Mouse (Mus musculus): Measurements from ENCODE around the gene Spred3.
"Not testable (repeated sequence)": the region's sequence is repeated elsewhere in the genome, so short reads cannot be mapped to it uniquely, and the experiment has no call there.

The Spred3 gene

DNA sequence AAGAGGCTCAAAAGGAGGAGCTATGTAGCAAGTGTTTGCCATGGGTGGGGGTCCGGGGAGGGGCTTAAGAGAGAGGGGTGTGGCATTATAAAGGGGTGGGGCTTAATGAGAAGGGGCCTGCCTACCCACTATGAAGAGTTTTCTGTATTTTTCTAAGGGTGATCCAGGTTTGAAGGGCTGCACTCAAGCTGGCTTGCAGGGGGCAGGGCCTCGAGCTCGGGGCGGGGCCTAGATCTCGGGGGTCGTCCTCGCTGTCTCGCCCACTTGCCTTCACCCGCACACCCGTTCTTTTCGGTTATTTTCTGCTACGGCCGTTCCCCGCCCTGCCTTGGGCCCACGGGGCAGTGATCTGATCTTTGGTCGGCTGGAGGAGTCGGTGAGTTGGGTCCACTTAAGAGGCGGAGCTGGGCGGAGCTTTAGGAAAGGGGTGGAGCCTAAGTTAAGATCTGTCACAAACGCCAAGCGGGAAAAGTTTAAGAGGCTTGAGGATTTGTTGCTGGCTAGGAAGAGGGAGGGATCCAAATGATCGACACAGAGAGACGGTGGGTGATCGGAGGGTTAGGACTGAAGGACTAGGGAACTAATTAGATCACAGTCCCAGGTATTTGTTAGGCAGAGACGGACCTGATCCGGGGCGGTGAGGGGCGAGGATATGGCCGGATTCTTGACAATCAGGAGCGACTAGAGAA is at the start of gene Spred3, which contains the start of gene Ggn:
Spred3 (minus strand) TSS at position 346 of the 689 bp plus-strand sequence.
Ggn (plus strand) TSS at position 145 of the 689 bp plus-strand sequence.
- DNase-seq (ENCODE audit: low spot score) = peak; percentile 71

DNA sequence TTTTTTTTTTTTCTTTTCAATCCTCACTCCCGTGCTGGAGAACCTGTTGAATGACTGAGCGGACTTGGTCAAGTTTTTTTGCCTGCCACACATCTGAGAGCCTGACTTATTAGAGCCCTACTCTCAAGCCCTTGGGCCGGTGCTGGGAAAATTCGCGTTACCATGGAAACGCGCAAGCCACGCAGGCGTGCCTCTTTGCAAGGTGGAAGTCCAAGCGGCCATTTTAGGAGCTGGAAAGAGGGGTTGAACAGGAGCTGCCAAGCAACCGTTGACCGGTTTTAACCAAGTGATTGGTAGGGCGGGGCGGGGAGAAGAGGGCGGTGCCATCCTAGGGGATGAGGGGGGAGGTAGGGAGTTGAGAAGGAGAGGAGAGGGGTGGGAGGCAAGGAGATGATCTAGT is 44.6 kb upstream of the Spred3 start:
- DNase-seq (ENCODE audit: low spot score) = peak; percentile 84

DNA sequence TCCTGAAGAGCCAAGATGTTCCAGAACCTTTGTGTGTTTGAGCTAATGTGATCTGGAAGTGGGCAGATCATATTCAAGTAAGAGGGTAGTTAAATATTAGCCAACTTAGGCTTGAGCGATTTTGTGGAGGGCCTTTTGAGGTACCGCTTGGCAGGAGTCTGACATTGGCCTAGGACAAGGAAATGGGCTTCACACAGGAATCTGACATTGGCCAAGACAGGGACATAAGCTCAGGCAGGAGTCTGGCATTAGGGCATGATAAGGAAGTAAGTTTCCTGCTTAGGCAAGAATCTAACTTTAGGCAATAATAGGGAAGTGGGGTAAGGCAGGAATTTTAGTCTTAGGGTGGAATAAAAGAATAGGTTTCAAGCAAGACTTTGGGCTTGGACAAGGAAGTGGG is 44.0 kb upstream of the Spred3 start:
- DNase-seq (ENCODE audit: low spot score) = no peak

DNA sequence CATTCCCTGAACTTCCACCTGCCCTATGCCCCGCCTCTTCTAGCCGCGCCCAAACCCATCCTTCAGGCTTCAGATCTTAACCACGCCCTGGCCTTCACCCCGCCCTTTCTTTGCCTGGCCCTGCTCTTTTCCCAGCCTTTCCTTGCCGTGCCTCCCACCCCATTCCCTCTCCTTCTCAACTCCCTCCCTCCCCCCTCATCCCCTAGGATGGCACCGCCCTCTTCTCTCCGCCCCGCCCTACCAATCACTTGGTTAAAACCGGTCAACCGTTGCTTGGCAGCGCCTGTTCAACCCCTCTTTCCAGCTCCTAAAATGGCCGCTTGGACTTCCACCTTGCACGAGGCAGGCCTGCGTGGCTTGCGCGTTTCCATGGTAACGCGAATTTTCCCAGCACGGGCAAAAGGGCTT is 43.5 kb upstream of the Spred3 start, which contains the start of gene Catsperg1:
Catsperg1 (minus strand) TSS at position 361 of the 408 bp plus-strand sequence.
- peak; percentile 89 for DNase-seq (ENCODE audit: low spot score)

DNA sequence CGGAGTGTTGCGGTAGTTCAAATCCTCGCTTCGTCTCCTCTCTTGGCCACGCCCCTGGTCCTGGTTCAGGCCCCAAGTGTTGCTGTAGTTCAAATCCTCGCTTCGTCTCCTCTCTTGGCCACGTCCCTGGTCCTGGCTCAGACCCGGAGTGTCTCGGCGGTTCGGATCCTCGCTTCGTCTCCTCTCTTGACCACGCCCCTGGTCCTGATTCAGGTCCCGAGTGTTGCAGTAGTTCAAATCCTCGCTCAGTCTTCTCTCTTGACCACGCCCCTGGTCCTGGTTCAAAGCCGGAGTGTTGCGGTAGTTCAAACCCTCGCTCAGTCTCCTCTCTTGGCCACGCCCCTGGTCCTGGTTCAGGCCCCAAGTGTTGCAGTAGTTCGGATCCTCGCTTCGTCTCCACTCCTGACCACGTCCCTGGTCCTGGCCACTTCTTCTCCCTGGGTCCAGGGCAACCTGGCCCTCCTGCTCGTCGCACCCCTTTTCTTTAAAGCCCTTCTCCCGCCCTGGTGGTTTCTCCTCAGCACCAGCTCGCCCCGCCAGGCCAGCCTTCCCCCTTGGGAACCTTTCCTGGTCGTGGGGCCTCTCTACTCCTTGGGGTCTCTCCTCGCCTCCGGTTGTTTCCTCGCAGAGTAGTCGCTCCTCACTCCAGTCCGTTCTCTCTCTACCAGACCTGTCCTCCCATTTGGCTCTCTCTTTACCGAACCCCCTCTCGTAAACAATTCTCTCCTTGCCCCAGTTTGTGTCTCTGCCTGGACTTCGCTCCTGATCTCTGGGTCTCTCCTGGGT is 42.8 kb upstream of the Spred3 start:
- not testable (repeated sequence) for DNase-seq (ENCODE audit: low spot score)

DNA sequence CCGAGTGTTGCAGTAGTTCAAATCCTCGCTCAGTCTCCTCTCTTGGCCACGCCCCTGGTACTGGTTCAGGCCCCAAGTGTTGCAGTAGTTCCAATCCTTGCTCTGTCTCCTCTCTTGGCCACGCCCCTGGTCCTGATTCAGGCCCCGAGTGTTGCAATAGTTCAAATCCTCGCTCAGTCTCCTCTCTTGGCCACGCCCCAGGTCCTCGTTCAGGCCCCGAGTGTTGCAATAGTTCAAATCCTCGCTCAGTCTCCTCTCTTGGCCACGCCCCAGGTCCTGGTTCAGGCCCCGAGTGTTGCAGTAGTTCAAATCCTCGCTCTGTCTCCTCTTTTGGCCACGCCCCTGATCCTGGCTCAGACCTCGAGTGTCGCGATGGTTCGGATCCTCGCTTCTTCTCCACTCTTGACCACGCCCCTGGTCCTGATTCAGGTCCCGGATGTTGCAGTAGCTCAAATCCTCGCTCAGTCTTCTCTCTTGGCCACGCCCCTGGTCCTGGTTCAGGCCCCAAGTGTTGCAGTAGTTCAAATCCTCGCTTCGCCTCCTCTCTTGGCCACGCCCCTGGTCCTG is 42.1 kb upstream of the Spred3 start:
- DNase-seq (ENCODE audit: low spot score) = peak; percentile 88

DNA sequence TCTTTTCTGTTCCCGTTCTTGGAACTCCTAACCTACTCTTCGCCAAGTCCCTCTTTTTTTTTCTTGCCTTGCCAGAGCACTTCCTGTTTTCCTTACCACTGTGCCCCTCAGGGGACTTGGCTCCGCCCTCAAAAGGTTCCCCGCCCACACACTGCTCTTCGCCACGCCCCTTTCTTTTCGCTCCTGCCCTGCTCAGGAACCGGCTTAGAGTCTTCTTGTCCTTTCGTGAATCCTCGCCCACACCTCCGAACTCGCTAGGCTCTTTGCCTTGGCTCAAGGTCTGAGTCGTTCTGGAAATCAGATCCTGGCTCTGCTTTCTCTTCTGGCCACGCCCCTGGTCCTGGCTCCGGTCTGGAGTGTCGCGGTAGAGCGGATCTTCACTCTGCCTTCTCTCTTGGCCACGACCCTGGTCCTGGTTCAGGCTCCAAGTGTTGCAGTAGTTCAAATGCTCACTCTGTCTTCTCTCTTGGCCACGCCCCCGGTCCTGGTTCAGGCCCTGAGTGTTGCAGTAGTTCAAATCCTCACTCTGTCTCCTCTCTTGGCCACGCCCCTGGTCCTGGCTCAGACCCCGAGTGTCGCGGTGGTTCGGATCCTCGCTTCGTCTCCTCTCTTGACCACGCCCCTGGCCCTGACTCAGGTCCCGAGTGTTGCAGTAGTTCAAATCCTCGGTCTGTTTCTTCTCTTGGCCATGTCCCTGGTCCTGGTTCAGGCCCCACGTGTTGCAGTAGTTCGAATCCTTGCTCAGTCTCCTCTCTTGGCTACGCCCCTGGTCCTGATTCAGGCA is 41.4 kb upstream of the Spred3 start:
- DNase-seq (ENCODE audit: low spot score) = peak; percentile 91

DNA sequence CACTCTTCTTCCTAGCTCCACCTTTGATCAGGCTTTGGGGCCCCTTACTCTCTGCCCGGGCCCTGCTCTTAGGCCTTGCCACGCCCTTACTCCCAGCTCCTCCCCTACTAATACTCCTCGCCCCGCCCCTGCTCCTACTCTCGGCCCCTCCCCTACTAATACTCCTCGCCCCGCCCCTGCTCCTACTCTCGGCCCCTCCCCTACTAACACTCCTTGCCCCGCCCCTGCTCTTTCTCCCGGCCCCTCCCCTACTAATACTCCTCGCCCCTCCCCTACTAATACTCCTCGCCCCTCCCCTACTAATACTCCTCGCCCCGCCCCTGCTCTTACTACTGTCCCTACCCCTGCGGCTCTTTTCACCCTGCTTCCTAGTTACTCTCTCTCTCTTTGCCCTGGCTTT is 40.8 kb upstream of the Spred3 start:
- DNase-seq (ENCODE audit: low spot score) = peak; percentile 79

DNA sequence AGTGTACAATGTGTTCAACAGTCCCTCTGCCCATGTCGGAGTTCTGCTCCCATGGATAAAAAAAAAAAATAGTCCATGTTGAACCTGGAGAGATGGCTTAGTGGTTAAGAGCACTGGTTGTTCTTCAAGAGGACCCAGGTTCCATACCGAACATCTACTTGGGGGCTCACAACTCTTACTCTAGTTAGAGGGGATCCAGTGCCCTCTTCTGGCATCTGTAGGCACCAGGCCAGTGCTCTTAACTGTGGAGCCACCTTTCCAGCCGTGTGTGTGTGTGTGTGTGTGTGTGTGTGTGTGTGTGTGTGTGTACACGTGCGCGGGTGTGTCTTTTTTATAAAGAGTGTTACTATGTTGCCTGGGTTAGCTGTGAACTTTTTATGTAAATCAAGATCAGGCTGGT is 32.4 kb upstream of the Spred3 start:
- DNase-seq (ENCODE audit: low spot score) = no peak

DNA sequence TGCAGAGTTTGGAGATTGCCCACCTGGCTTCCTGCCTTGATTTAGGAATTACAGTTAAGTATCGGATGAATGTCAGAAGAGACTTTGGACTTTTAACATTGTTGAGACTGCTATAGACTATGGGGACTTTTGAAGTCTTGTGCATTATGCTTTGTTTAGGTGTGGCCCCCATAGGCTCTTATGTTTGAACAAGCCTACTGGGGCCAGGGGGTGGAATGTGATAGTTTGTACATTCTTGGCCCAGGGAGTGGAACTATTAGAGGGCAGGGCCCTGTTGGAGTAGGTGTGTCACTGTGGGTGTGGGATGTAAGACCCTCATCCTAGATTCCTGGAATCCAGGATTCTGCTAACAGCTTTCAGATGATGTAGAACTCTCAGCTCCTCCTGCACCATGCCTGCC is 24.0 kb upstream of the Spred3 start:
- not testable (repeated sequence) for DNase-seq (ENCODE audit: low spot score)

DNA sequence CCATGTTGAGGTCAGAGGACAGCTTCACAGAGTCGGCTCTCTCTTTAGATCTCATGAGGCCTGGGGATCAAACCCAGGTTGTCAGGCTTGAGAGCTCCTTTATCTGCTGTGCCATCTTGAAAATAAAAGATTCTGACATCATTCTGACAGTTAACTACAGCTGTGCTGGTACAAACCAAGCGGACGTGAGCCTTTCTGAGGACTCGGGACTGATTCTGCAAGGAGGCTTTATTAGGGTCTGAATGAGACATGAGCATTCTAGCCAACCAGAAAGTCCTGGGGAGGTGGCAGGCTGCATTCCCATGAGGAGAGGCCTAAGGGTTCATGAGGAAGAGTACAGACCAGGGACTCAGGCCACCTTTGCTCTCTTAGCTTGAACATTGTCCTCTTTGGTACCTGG is 11.1 kb upstream of the Spred3 start:
- not testable (repeated sequence) for DNase-seq (ENCODE audit: low spot score)

DNA sequence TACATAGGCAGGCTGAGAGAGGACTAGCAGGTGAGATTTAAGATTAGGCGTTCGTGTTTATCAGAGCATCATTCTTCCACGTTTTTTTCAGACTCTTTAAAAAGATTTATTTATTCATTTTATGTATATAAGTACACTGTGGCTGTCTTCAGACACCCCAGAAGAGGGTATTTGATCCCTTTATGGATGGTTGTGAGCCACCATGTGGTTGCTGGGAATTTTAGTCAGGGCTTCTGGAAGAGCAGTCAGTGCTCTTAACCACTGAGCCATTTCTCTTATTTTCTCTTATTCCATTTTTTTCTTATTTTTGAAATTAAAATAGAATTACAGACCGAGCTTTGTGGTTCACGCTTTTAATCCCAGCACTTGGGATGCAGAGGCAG is 10.6 kb upstream of the Spred3 start:
- DNase-seq (ENCODE audit: low spot score) = no peak

DNA sequence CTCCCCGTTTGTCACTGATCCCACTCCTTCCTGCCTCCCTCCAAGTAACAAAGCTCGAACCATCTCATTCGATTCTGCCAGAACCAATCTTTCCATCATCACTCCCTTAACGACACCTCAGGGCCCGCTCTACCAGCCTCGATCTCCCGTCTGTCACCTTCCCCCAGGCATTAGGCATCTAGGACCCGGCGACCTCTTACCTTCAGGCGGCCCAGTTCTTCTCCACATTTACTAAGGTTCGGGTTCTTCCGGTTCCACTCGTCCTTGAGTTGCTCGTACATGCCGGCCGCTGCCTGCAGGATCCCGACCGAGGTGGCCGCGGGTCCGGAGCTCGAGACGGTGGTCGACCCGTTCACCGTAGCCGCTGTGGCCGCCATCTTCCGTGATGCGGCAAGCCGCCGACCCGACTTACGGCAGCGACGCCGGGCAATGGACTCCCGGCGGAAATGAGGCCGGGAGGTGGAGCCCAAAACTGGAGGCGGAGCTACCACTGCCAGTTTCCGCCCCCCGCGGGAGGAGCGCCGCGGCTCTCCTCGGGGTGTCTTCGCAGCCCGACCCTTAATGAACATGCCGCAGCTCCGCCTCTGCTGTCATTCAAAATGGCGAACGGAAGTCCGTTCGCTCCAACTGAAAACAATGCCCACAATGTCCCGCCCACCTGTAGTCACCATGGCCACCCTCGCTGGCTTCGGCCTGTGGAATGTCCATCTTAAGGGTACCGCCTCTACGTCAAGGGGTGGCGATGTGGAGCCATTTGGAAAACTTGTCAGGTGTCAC is 10.1 kb upstream of the Spred3 start, which contains the start of gene Psmd8:
Psmd8 (minus strand) TSS at position 625 of the 777 bp plus-strand sequence.
- DNase-seq (ENCODE audit: low spot score) = peak; percentile 96

DNA sequence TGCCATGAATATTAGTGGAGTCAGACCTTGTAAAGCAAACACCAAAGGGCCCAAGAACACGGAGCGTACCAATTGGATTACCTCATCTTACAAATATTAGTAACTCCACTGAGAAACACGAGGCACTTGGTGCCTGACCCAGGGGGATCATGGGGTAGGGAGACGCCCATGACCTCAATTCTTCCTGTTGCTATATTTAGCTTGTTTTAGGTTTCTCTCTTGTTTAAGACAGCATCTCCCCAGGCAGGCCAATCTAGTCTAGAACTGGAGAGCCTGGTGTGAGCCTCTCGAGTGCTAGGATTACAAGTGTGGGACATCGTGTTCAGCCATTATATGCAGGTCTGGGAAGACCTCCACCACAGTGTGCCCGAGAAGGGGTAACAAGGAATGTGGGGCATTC is 9.1 kb upstream of the Spred3 start:
- no peak for DNase-seq (ENCODE audit: low spot score)

DNA sequence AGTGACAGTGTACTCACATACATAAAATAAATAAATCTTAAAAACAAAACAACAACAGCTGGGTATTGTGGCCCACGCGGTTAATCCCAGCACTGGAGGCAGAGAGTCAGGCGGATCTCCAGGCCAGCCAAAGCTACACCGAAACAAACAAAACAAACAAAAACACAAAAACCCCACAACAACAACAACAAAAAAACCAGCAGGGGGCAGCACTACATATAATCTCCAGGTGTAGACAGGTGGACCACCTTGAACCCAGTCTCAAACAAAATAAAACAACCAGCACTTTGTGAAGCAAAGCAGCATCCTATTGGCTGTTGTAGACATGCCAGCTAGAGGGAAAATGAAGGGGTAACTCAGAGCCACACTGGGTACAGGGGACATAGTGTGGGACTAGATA is 7.9 kb upstream of the Spred3 start:
- DNase-seq (ENCODE audit: low spot score) = no peak

DNA sequence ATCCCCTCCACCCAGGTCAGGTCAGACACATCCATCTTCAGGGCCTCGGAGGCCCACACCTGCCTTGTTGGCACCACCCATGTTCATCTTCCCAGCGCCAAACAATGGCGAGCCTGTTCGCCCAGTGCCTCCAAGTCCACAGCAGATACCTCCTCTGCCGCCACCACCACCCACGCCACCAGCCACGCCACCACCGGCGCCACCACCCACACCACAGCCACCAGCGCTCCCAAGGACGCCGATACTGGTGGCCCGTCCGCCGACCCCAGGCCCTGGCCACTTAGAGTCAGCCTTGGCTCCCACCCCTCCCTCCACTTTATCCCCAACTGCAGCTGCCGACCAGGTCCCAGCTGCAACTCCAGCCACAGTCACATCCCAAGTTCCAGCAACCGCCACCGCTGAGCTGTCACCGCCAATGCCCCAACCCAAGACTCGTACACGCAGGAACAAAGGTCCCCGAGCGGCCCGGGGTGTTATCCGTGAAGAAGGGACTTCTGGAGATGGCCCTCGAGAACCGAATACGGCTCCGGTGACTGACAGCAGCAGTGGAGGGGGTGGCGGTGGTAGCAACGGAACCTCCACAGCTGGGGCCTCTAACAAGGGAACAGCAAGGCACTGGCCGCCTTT is 2.3 kb upstream of the Spred3 start:
- DNase-seq (ENCODE audit: low spot score) = no peak

DNA sequence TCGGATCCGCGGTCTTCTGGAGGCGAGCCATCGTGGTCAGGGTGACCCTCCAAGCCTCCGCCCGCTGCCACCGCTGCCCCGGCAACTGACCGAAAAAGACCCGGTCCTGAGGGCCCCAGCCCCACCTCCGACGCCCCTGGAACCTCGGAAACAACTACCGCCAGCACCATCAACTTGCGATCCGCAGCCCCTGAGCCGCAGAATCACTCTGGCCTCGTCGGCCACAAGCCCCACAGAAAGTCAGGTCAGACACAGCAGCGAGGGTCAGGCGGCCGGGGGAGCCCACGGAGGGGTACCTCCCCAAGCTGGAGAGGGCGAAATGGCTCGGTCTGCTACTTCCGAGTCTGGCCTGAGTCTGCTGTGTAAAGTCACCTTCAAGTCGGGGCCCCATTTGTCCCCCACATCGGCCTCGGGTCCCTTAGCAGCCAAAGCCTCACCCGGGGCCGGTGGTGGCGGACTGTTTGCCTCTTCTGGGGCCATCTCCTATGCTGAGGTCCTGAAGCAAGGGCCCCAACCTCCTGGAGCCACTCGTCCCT is 1.4 kb upstream of the Spred3 start:
- no peak for DNase-seq (ENCODE audit: low spot score)

DNA sequence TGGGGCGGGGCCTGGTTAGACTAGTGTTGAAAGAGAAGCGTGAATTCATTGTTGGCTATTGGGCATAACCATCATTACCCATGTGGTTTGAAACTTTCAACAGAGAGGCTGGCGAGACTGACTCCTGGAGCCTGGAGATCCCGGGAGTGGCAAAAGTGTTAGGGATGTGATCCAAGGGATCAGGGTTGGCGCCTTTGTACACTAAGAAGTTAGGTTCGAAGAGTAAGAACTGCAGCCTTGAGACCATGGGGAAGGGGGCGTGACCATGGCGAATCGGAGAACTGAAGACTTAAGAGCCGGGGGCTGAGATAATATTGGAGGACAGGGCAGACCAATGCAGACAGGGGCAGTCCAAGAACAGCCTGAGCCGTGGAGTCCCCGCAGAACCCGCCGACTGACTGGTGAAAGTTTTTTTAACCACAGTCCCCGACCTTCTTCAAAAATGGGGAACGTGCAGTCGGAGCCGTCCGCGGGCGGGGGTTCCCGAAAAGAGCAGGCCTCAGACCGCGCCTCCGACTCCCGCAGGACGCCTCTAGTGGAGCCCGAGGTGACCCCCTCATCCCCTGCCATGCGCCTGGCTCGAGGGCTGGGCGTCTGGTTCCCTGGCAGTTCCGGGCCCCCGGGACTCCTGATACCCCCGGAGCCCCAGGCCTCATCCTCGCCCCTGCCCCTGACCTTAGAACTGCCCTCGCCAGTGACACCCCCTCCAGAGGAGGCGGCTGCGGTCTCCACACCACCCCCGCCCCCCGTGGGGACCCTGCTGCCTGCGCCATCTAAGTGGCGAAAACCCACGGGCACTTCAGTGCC is 747 bp upstream of the Spred3 start:
- no peak for DNase-seq (ENCODE audit: low spot score)

DNA sequence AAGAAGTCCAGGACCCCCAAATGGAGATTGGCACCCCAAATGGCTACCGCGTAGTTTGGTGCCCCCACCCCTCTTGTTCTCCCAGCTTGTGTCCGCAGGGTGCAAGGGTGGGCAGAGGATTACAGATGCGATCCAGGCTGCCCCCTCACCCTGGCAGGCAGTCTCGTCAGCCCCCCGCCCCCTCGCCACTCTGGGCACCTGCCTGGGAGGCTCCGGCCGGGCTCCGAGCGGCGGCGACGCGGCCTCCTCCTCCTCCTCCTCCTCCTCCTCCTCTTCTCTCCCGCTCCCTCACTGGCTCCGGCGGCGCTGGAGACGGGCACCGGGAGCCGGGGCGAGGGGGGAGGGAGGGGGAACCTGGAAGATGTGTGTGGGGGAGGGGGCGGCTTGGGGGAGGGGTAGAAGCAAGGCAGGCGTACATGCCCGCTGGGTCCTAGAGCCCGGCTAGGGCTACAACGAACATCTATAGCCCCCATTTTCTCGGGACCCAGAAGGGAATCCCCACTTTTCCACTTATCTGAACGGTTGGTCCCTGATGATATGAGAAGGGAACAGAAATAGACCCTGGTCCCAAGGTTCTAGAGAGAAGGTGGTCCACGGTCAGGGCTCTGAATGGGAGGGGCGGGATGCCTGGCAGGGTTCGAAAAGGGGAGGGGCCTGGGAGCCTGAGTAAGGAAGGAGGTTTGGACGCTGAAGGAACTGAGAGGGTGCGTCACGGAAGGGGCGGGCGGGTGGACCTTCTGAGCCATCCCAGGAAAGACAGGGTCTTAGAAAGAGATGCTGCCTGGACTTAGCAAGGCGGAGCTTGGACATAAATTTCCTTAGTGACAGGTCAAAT is 763 bp downstream of the Spred3 start:
- DNase-seq (ENCODE audit: low spot score) = peak; percentile 83
